8 mouse cellular contexts compared by ENCODE assay signal in the genomic region with DNA sequence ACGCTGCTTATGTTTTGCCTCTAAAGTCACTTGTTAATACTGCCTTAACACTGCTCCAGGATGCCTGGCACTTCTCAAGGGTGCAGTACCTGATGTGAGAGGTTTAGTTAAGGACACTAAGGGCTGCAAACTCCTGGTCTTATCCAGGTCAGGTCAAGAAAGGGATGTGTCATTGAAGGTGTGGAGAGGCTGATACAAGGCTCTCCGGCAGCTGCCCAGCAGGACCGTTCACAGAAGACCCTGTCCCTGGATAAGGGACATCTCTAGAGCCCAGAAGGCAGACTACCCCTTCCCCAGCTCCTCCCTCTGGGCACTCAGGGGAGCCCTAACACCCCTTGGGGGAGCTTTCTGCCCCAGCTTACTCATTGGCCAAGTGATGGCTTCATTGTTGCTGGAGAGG. TPM values are rescaled to one million over a fixed set of nuclear protein-coding genes. Genes with fewer than 3 reads are reported as not detected.
A peak's percentile ranks its signal among the peaks of the same experiment; 100 is the strongest.
DNase-seq lines count a peak whose midpoint lies in the region; ATAC-seq and TF ChIP-seq lines count a peak whose summit lies in the region.

No protein-coding gene starts in this region.

- H3K4me2 ChIP-seq in hindbrain, embryonic 11.5 days (replicated peaks; ENCODE audit: low read depth, low read length), result peak overlapping the region; percentile 84; the same call in 1 of the 2 replicates
- H3K4me2 ChIP-seq in liver, postnatal 0 days (ENCODE audit: low read depth, low read length), result peak overlapping the region; percentile 72; the same call in 1 of the 2 replicates

- DNase-seq in 3T3-L1 (ENCODE audit: low read depth, low spot score) (peak; percentile 41), MN1 (ENCODE audit: low spot score) (no peak)
- no peak for DNase-seq in hindbrain, embryonic 11.5 days (ENCODE audit: low spot score)
- DNase-seq in liver, postnatal 0 days, result no peak
- DNase-seq in right cerebral cortex, postnatal 36 days (ENCODE audit: low spot score in 2 of 2), result no peak
- no peak for DNase-seq in embryo, embryonic 11 days
- no peak for DNase-seq in spleen, adult 18-20 months

- H3K4me1 ChIP-seq in ES-Bruce4 (ENCODE audit: control insufficient read depth, insufficient read depth, low read length), result no peaks in the 10 kb centered on the region
- H3K4me1 ChIP-seq in hindbrain, embryonic 11.5 days (replicated peaks; ENCODE audit: control insufficient read depth, insufficient read depth, low read length), result peaks cover 10% of the 10 kb centered on the region
- H3K4me1 ChIP-seq in liver, postnatal 0 days (ENCODE audit: insufficient read depth), result peaks cover 7% of the 10 kb centered on the region; the same call in 1 of the 2 replicates

- no peak for ATAC-seq in hindbrain, embryonic 11.5 days (ENCODE audit: low FRiP score)
- no peak for ATAC-seq in liver, postnatal 0 days

- H3K4me3 ChIP-seq in ES-Bruce4 (ENCODE audit: low read depth, low read length), result no peak overlapping the region
- H3K4me3 ChIP-seq in hindbrain, embryonic 11.5 days (ENCODE audit: low read depth, low read length), result no peak overlapping the region
- no peak overlapping the region for H3K4me3 ChIP-seq in liver, postnatal 0 days (ENCODE audit: low read depth, low read length)

- no peaks in the 10 kb centered on the region for H3K36me3 ChIP-seq in ES-Bruce4 (ENCODE audit: control insufficient read depth, insufficient read depth, low read length, poor library complexity, severe bottlenecking)
- no peaks in the 10 kb centered on the region; the same call in 1 of the 2 replicates for H3K36me3 ChIP-seq in hindbrain, embryonic 11.5 days (ENCODE audit: control insufficient read depth, insufficient read depth, low read length)
- no peaks in the 10 kb centered on the region for H3K36me3 ChIP-seq in liver, postnatal 0 days (replicated peaks; ENCODE audit: insufficient read depth, low read length)

- no peak overlapping the region for H3K27ac ChIP-seq in ES-Bruce4 (ENCODE audit: insufficient read depth, low read length)
- no peak overlapping the region for H3K27ac ChIP-seq in hindbrain, embryonic 11.5 days (ENCODE audit: low read depth, low read length)
- no peak overlapping the region for H3K27ac ChIP-seq in liver, postnatal 0 days (ENCODE audit: low read depth)

- H3K27me3 ChIP-seq in ES-Bruce4 (ENCODE audit: control insufficient read depth, insufficient read depth, low read length, poor library complexity, severe bottlenecking), result no peaks in the 10 kb centered on the region
- H3K27me3 ChIP-seq in hindbrain, embryonic 11.5 days (ENCODE audit: control insufficient read depth, insufficient read depth, low read length), result no peaks in the 10 kb centered on the region
- H3K27me3 ChIP-seq in liver, postnatal 0 days (ENCODE audit: insufficient read depth, low read length), result peaks cover 19% of the 10 kb centered on the region

- H3K9ac ChIP-seq in ES-Bruce4 (ENCODE audit: low read depth, poor library complexity, severe bottlenecking), result peak overlapping the region; percentile 68
- peak overlapping the region; percentile 71; the same call in 1 of the 2 replicates for H3K9ac ChIP-seq in hindbrain, embryonic 11.5 days (ENCODE audit: low read depth, low read length)
- no peak overlapping the region for H3K9ac ChIP-seq in liver, postnatal 0 days (replicated peaks)

- H3K9me3 ChIP-seq in ES-Bruce4 (replicated peaks; ENCODE audit: control insufficient read depth, insufficient read depth, low read length, poor library complexity, severe bottlenecking), result no peaks in the 10 kb centered on the region
- H3K9me3 ChIP-seq in hindbrain, embryonic 11.5 days (ENCODE audit: control insufficient read depth, low read length), result no peaks in the 10 kb centered on the region
- no peaks in the 10 kb centered on the region for H3K9me3 ChIP-seq in liver, postnatal 0 days (ENCODE audit: low read length)

- no peak for TF ChIP-seq CTCF in ES-Bruce4 (IDR thresholded peaks at IDR 0.05; ENCODE audit: low read depth, low read length)
- TF ChIP-seq CTCF in liver, postnatal 0 days (IDR thresholded peaks at IDR 0.05; ENCODE audit: low read depth), result no peak

- 69% methylated on average over 3 of the region's 3 CpGs for WGBS in hindbrain, embryonic 11.5 days
- 74% methylated on average over 3 of the region's 3 CpGs for WGBS in liver, postnatal 0 days (ENCODE audit: insufficient replicate concordance)

- no peak for TF ChIP-seq EP300 in ES-Bruce4 (IDR thresholded peaks at IDR 0.05; ENCODE audit: insufficient read depth, low read depth, low read length)
- no peak for TF ChIP-seq EP300 in liver, postnatal 0 days (IDR thresholded peaks at IDR 0.05; ENCODE audit: low read depth)

- no peak for TF ChIP-seq POLR2A in ES-Bruce4 (IDR thresholded peaks at IDR 0.05; ENCODE audit: insufficient read depth, low read length)

RNA-seq across cellular contexts. Expression of a gene that starts 0.6 kb away (rescaled TPM):
- 12.7 and 15.8 TPM in 2 replicates for polyA plus RNA-seq in ES-Bruce4 (2011; ENCODE audit: insufficient read depth, insufficient read length, low read depth, missing spikeins)
- 7.7 and 8.1 TPM in 2 replicates for polyA plus RNA-seq in hindbrain, embryonic 11.5 days (2014; fragmentation: Nextera tagmentation; extraction: Ambion mirVana)
- polyA plus RNA-seq in liver, postnatal 0 days (2015; fragmentation: Nextera tagmentation; extraction: Ambion mirVana), result 0.45 and 0.63 TPM in 2 replicates

RNA-seq across cellular contexts. Expression of a gene that starts 1.0 kb away (rescaled TPM):
- polyA plus RNA-seq in ES-Bruce4 (2011; ENCODE audit: insufficient read depth, insufficient read length, low read depth, missing spikeins), result 9.1 and 13.2 TPM in 2 replicates
- polyA plus RNA-seq in hindbrain, embryonic 11.5 days (2014; fragmentation: Nextera tagmentation; extraction: Ambion mirVana), result 9.5 TPM in 2 replicates
- 0.47 and 0.65 TPM in 2 replicates for polyA plus RNA-seq in liver, postnatal 0 days (2015; fragmentation: Nextera tagmentation; extraction: Ambion mirVana)
